Mouse (Mus musculus) testis, adult 2 months (tissue): Measurements from ENCODE around the gene Bace2. TPM values are rescaled to one million over a fixed set of nuclear protein-coding genes. Genes with fewer than 3 reads are reported as not detected.
A peak's percentile ranks its signal among the peaks of the same experiment; 100 is the strongest.

ENCODE experiments used
- H3K27ac ChIP-seq: fragments of 200-500 bp; 2 replicates; pipeline ENCODE4 v1.5.1; 2012; ENCODE audit warnings: low read depth, low read length; ENCODE audit not compliant: control insufficient read depth, insufficient read depth
- H3K27me3 ChIP-seq: fragments of 200-500 bp; 2 replicates; pipeline ENCODE4 v1.6.1; 2012; ENCODE audit warnings: mild to moderate bottlenecking, low read length, moderate library complexity; ENCODE audit not compliant: control insufficient read depth, insufficient read depth
- H3K36me3 ChIP-seq: fragments of 200-500 bp; 2 replicates; pipeline ENCODE4 v1.6.1; 2012; ENCODE audit warnings: mild to moderate bottlenecking, low read length; ENCODE audit not compliant: control insufficient read depth, insufficient read depth
- H3K4me1 ChIP-seq: fragments of 200-500 bp; 2 replicates; pipeline ENCODE4 v1.6.1; 2012; ENCODE audit warnings: low read length; ENCODE audit not compliant: control insufficient read depth, insufficient read depth
- H3K4me3 ChIP-seq: fragments of 200-500 bp; 2 replicates; pipeline ENCODE4 v1.5.1; 2012; ENCODE audit warnings: low read depth, mild to moderate bottlenecking, low read length, moderate library complexity, mixed read lengths; ENCODE audit not compliant: control insufficient read depth
- CTCF ChIP-seq: fragments of 200-500 bp; IDR thresholded peaks from 2 replicates; pipeline ENCODE4 v1.5.1; 2012; ENCODE audit warnings: low read depth, mild to moderate bottlenecking, inconsistent platforms, low read length, moderate library complexity; ENCODE audit not compliant: control insufficient read depth, insufficient read depth, insufficient replicate concordance
- POLR2A ChIP-seq: fragments of 200-500 bp; IDR thresholded peaks from 2 replicates; pipeline ENCODE4 v1.6.1; 2012; ENCODE audit warnings: low read depth, mild to moderate bottlenecking, inconsistent platforms, low read length, moderate library complexity; ENCODE audit not compliant: control insufficient read depth
- polyA plus RNA-seq: library from polyadenylated mRNA; depleted of rRNA; stranded (reverse); fragments of >200 nt; gene quantifications from 2 replicates; pipeline ENCODE4 v1.2.3, GENCODE M21; 2012

The Bace2 gene
- polyA plus RNA-seq, 1 experiment = 0.51 TPM

DNA sequence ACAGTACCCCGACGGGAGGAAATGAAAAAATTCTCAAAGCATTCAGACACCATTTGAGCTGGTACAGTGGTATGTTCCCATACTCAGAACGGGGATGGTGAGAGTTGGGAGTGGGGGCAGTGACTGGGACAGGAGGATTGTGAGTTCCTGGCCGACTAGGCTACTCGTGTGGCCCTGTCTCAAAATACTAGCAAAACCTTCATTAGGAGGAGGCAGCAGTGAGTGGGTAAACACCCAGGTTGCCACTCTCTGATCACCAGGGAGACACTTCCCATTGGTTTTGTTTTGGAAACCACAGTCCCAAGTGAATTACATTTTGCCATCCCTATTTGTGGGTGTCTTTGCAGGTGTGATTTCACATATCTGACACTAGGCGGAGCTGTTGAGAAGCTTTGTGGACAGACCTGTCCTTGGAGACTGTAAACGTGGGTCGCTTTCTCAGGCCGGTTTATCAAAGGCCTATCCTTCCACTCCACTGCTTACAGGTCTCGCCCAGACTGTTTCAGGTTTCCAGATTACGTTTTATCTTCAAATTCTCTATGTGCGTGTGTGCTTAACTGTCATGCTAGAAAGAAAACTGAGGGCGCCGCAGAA lies 87.2 kb downstream of the Bace2 start:
- TF ChIP-seq CTCF = peak; percentile 33; the same call in 1 of the 2 replicates
- no peak for TF ChIP-seq POLR2A
- Histone ChIP-seq H3K27ac (no peak overlapping the region), H3K4me1 (no peaks in the 10 kb centered on the region), H3K36me3 (no peaks in the 10 kb centered on the region), H3K4me3 (no peak overlapping the region), H3K27me3 (no peaks in the 10 kb centered on the region)

DNA sequence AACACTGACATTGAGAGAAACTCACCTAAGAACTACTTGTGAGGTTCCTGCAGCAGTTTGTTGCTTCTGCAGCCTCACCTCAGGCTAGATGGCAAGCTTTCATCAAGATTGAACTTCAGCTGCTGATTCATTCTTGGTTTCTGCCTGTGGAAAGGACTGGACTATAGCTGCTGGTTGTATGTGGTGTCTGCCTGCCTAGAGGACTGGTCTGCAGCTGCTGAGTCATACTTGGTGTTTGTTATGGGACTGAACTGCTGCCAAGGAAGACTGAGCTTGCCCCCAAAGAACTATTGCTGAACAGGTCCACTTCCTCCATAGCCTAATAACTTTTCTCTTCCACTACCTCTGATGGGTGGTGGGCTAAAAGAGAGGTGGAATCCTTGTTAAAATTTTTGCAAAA lies 90.8 kb downstream of the Bace2 start:
- H3K27ac ChIP-seq = no peak overlapping the region
- H3K36me3 ChIP-seq = no peaks in the 10 kb centered on the region
- H3K4me3 ChIP-seq = no peak overlapping the region
- no peak for TF ChIP-seq CTCF
- TF ChIP-seq POLR2A = no peak
- H3K27me3 ChIP-seq = no peaks in the 10 kb centered on the region
- no peaks in the 10 kb centered on the region for H3K4me1 ChIP-seq

GRCm38 (mm10) chr16:97459831-97460230 lies 103.3 kb downstream of the Bace2 start:
- H3K27me3 ChIP-seq = no peaks in the 10 kb centered on the region
- no peaks in the 10 kb centered on the region for H3K36me3 ChIP-seq
- H3K27ac ChIP-seq = no peak overlapping the region
- H3K4me3 ChIP-seq = no peak overlapping the region
- TF ChIP-seq POLR2A = no peak
- no peak for TF ChIP-seq CTCF
- H3K4me1 ChIP-seq = no peaks in the 10 kb centered on the region

- H3K4me3 ChIP-seq = no peak overlapping the region
- H3K4me1 ChIP-seq = no peaks in the 10 kb centered on the region
- no peaks in the 10 kb centered on the region for H3K27me3 ChIP-seq
- no peaks in the 10 kb centered on the region for H3K36me3 ChIP-seq
- no peak overlapping the region for H3K27ac ChIP-seq
- TF ChIP-seq POLR2A (no peak), CTCF (no peak)
Observed at GRCm38 (mm10) chr16:97461271-97461670, 104.7 kb downstream of the Bace2 start.

DNA sequence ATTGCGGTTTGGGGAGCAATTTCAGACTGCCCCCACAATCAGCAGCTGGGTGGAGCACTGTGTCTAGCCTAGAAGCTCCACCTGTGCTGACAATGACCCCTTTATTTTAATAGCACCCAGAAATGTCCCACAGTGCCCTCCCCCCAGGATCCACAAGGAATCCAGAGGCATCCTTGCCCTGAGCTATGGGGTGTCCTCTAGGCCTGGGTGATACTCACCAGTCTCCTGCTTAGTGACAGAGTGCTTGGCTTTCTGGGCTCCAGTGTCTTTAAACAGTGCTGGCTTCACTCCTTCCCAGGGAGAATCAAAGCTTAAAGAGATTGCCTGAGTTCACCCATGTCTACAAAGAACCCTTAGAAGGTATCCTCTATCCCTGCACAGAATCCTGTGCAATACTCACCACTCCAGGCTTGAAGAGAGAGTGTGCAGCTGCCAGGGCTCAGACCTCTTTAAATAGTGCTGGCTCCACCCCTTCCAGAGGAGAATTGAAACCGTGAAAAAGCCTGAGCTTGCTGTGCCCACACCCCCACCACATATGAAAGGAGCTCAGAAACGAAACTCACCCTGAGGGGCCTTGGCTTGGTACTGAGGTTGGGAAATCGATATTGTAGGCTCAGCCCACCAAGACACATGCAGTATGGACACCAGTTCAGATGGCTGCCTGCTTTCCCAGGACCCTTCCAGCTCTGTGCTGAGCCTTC lies 106.1 kb downstream of the Bace2 start, which contains the start of gene Mx1:
Gene Mx1, minus strand, starts transcription at position 427 of the 701 bp plus-strand sequence.
- no peaks in the 10 kb centered on the region for H3K27me3 ChIP-seq
- no peaks in the 10 kb centered on the region for H3K4me1 ChIP-seq
- no peak within 1 kb of the TSS for H3K27ac ChIP-seq
- TF ChIP-seq POLR2A (no peak), CTCF (no peak)
- no peaks in the 10 kb centered on the region for H3K36me3 ChIP-seq
- no peak within 1 kb of the TSS for H3K4me3 ChIP-seq

DNA sequence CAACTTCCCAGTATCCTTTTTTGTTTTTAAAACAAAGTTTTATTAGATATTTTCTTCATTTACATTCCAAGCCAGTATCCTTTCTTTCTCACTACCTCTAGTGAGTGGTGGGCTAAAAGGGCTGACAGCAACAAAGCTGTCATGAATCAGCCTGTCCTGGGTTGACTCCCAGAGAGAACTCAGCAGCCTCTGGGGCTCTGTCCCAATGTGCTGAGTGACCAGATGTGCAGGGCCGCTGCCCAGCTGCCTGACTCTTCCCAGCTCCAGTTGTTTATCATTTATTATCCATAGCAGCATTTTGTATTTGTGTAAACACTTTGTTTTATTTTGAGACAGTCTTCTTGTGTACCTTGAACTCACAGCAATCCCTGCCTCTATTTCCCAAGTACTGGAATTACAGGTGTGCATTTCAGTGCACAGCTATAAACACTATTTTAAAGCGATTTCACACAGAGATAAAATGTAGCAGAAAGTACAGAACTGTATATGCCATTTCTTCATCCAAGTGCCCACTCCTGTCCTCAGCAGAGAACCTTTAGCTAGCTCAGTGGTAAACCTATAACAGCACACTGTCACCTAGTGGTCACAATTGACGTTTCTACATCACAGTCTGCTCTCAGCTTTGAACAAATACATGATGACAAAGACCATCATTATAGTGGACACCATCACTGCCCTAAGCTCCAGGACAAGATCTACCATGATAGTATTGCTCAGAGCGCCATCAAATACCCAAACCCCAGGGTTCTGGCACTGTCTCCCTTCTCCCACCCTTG lies 109.8 kb downstream of the Bace2 start:
- TF ChIP-seq CTCF = no peak
- TF ChIP-seq POLR2A = no peak
- no peak overlapping the region for H3K27ac ChIP-seq
- no peak overlapping the region for H3K4me3 ChIP-seq
- no peaks in the 10 kb centered on the region for H3K4me1 ChIP-seq
- no peaks in the 10 kb centered on the region for H3K27me3 ChIP-seq
- H3K36me3 ChIP-seq = no peaks in the 10 kb centered on the region

DNA sequence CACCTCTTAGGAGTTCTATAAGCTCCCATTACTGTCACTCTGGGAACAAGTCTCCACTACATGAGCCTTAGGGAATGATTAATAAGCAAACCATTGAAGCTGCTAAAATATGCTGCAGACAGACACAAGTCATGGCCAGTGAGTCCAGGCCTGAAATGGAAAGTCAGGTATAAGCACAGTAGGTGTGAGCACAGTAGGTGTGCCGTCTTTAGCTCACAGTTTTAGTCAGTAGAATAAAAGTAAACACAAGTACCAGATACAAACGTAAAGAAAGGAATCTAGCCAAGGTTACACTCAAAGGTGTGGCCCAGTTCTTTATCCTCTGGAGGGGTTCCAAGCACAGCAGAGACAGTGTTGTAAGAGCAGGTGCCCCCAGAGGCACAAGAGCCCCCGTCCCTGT lies 110.9 kb downstream of the Bace2 start:
- Histone ChIP-seq H3K27me3 (no peaks in the 10 kb centered on the region), H3K4me3 (no peak overlapping the region), H3K4me1 (no peaks in the 10 kb centered on the region), H3K27ac (no peak overlapping the region), H3K36me3 (no peaks in the 10 kb centered on the region)
- TF ChIP-seq CTCF (no peak), POLR2A (no peak)
